Comparison of ENCODE assay signal across 8 mouse cellular contexts in the genomic region with DNA sequence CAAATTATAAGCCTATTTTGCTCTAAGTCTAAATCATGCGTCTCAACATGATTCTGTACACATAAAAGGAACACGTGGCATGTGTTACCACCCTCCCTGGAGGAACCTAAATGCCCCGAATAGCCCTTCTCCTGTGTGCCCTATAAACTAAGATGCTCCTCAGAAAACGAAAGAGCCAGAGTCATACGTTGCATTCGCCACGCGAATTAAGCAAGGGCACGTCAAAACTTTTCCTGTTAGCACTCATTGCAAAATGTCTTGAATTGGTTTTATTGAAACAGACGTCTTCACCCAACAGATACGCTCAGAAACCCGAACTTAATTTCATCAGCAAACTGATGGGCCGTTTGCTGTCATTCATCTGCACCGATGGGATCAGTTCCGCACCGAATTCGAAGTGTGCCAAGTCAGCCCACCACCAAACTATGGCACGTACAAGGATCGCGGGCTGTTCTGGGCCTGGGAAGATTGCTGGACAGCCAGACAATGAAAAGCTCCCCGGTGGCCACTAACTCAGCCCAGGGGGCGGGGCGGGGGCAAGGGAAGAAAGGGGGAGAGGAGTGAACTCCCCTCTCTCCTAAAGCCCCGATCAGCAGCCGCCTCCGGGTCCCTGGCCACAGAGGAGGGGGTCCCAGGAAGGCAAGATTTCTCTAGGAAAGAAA. TPM values are rescaled to one million over a fixed set of nuclear protein-coding genes. Genes with fewer than 3 reads are reported as not detected.
A peak's percentile ranks its signal among the peaks of the same experiment; 100 is the strongest.
DNase-seq lines count a peak whose midpoint lies in the region; ATAC-seq and TF ChIP-seq lines count a peak whose summit lies in the region.

No protein-coding gene starts in this region.

- H3K27ac ChIP-seq in embryonic facial prominence, embryonic 14.5 days (replicated peaks; ENCODE audit: low read depth, low read length): peak overlapping the region; percentile 88
- H3K27ac ChIP-seq in hindbrain, embryonic 11.5 days (ENCODE audit: low read depth, low read length): peak overlapping the region; percentile 68
- no peak overlapping the region for H3K27ac ChIP-seq in liver, embryonic 11.5 days (ENCODE audit: low read depth, low read length)
- H3K27ac ChIP-seq in neural tube, embryonic 14.5 days (ENCODE audit: low read depth, low read length): peak overlapping the region; percentile 86

- DNase-seq in 416B (ENCODE audit: low read depth) (peak; percentile 74), G1E (ENCODE audit: low spot score) (no peak)
- DNase-seq in embryonic facial prominence, embryonic 14.5 days (ENCODE audit: low spot score): peak; percentile 54
- peak; percentile 75 for DNase-seq in hindbrain, embryonic 11.5 days (ENCODE audit: low spot score)
- DNase-seq in liver, embryonic 11.5 days (ENCODE audit: low spot score): peak; percentile 65
- no peak for DNase-seq in frontal cortex, adult 2 months (ENCODE audit: extremely low spot score in 1 of 2, low spot score in 1 of 2)
- DNase-seq in layer of hippocampus, adult 11-12 months (ENCODE audit: low spot score): no peak

- no peaks in the 10 kb centered on the region for H3K36me3 ChIP-seq in G1E (replicated peaks)
- no peaks in the 10 kb centered on the region for H3K36me3 ChIP-seq in embryonic facial prominence, embryonic 14.5 days (ENCODE audit: control insufficient read depth, insufficient read depth, low read length)
- no peaks in the 10 kb centered on the region for H3K36me3 ChIP-seq in hindbrain, embryonic 11.5 days (ENCODE audit: control insufficient read depth, insufficient read depth, low read length)
- no peaks in the 10 kb centered on the region for H3K36me3 ChIP-seq in liver, embryonic 11.5 days (ENCODE audit: control insufficient read depth, insufficient read depth, low read length)
- H3K36me3 ChIP-seq in neural tube, embryonic 14.5 days (ENCODE audit: control insufficient read depth, insufficient read depth, low read length): no peaks in the 10 kb centered on the region

- peak overlapping the region; percentile 91 for H3K9ac ChIP-seq in embryonic facial prominence, embryonic 14.5 days (ENCODE audit: low read depth, low read length)
- H3K9ac ChIP-seq in hindbrain, embryonic 11.5 days (ENCODE audit: low read depth, low read length): peak overlapping the region; percentile 62
- peak overlapping the region; percentile 72 for H3K9ac ChIP-seq in liver, embryonic 11.5 days (ENCODE audit: low read depth, low read length)
- peak overlapping the region; percentile 72 for H3K9ac ChIP-seq in neural tube, embryonic 14.5 days (replicated peaks; ENCODE audit: low read depth, low read length)

- peak overlapping the region; percentile 73 for H3K4me2 ChIP-seq in embryonic facial prominence, embryonic 14.5 days (ENCODE audit: low read depth, low read length)
- peak overlapping the region; percentile 88 for H3K4me2 ChIP-seq in hindbrain, embryonic 11.5 days (replicated peaks; ENCODE audit: low read depth, low read length)
- H3K4me2 ChIP-seq in liver, embryonic 11.5 days: peak overlapping the region; percentile 100
- H3K4me2 ChIP-seq in neural tube, embryonic 14.5 days (ENCODE audit: low read depth, low read length): peak overlapping the region; percentile 96

- peak overlapping the region; percentile 80 for H3K4me3 ChIP-seq in G1E (ENCODE audit: low read depth, low read length)
- peak overlapping the region; percentile 88 for H3K4me3 ChIP-seq in embryonic facial prominence, embryonic 14.5 days (ENCODE audit: low read depth, low read length)
- H3K4me3 ChIP-seq in hindbrain, embryonic 11.5 days (ENCODE audit: low read depth, low read length): peak overlapping the region; percentile 72
- peak overlapping the region; percentile 83 for H3K4me3 ChIP-seq in liver, embryonic 11.5 days (ENCODE audit: low read depth, low read length)
- peak overlapping the region; percentile 87 for H3K4me3 ChIP-seq in neural tube, embryonic 14.5 days (ENCODE audit: low read depth, low read length)

- peaks cover 22% of the 10 kb centered on the region for H3K27me3 ChIP-seq in G1E (ENCODE audit: insufficient read depth, low read length)
- no peaks in the 10 kb centered on the region for H3K27me3 ChIP-seq in embryonic facial prominence, embryonic 14.5 days (replicated peaks; ENCODE audit: control insufficient read depth, insufficient read depth, low read length)
- no peaks in the 10 kb centered on the region for H3K27me3 ChIP-seq in hindbrain, embryonic 11.5 days (ENCODE audit: control insufficient read depth, insufficient read depth, low read length)
- H3K27me3 ChIP-seq in liver, embryonic 11.5 days (replicated peaks; ENCODE audit: control insufficient read depth, insufficient read depth, low read length): no peaks in the 10 kb centered on the region; the same call in 1 of the 2 replicates
- H3K27me3 ChIP-seq in neural tube, embryonic 14.5 days (ENCODE audit: control insufficient read depth, insufficient read depth, low read length): no peaks in the 10 kb centered on the region

- H3K9me3 ChIP-seq in G1E (replicated peaks): no peaks in the 10 kb centered on the region
- no peaks in the 10 kb centered on the region for H3K9me3 ChIP-seq in embryonic facial prominence, embryonic 14.5 days (ENCODE audit: control insufficient read depth, low read length)
- H3K9me3 ChIP-seq in hindbrain, embryonic 11.5 days (ENCODE audit: control insufficient read depth, low read length): no peaks in the 10 kb centered on the region
- H3K9me3 ChIP-seq in liver, embryonic 11.5 days (ENCODE audit: control insufficient read depth, low read length): no peaks in the 10 kb centered on the region
- H3K9me3 ChIP-seq in neural tube, embryonic 14.5 days (ENCODE audit: control insufficient read depth, low read length): no peaks in the 10 kb centered on the region

- ATAC-seq in G1E (ENCODE audit: extremely low read depth, insufficient number of reproducible peaks, low FRiP score, poor library complexity, severe bottlenecking): no peak
- ATAC-seq in embryonic facial prominence, embryonic 14.5 days (ENCODE audit: low read depth): 0 out of 2 replicates have a peak, but pooled peaks have one; percentile 1
- ATAC-seq in hindbrain, embryonic 11.5 days (ENCODE audit: low FRiP score): peak; percentile 60
- ATAC-seq in liver, embryonic 11.5 days (replicated peaks; ENCODE audit: low FRiP score): no peak
- no peak for ATAC-seq in neural tube, embryonic 14.5 days (ENCODE audit: low read depth)

- WGBS in embryonic facial prominence, embryonic 14.5 days: 1% methylated on average over 26 of the region's 26 CpGs
- 2% methylated on average over 25 of the region's 26 CpGs for WGBS in hindbrain, embryonic 11.5 days
- WGBS in liver, embryonic 11.5 days: 3% methylated on average over 26 of the region's 26 CpGs
- under 1% methylated on average over 26 of the region's 26 CpGs for WGBS in neural tube, embryonic 14.5 days

- H3K4me1 ChIP-seq in G1E (ENCODE audit: insufficient read depth, low read depth, low read length): peaks cover 32% of the 10 kb centered on the region
- H3K4me1 ChIP-seq in embryonic facial prominence, embryonic 14.5 days (ENCODE audit: control insufficient read depth, insufficient read depth, low read length): peaks cover 27% of the 10 kb centered on the region
- no peaks in the 10 kb centered on the region; the same call in 1 of the 2 replicates for H3K4me1 ChIP-seq in hindbrain, embryonic 11.5 days (replicated peaks; ENCODE audit: control insufficient read depth, insufficient read depth, low read length)
- H3K4me1 ChIP-seq in liver, embryonic 11.5 days (replicated peaks; ENCODE audit: control insufficient read depth, insufficient read depth, low read length): peaks cover 11% of the 10 kb centered on the region
- H3K4me1 ChIP-seq in neural tube, embryonic 14.5 days (ENCODE audit: control insufficient read depth, insufficient read depth, low read length): peaks cover 9% of the 10 kb centered on the region

- TF ChIP-seq CTCF in G1E (IDR thresholded peaks at IDR 0.05; ENCODE audit: low read depth, low read length): no peak

RNA-seq across cellular contexts. Expression of a gene that starts 1.2 kb away (rescaled TPM):
- total RNA-seq in G1E (2014; fragmentation: Nextera tagmentation): 4.4 TPM in 2 replicates
- total RNA-seq in G1E (2017): 5.0 and 6.0 TPM in 2 replicates
- polyA plus RNA-seq in G1E (2012): 4.8 TPM in 2 replicates
- 63.8 and 70.2 TPM in 2 replicates for polyA plus RNA-seq in embryonic facial prominence, embryonic 14.5 days (2014; fragmentation: Nextera tagmentation; extraction: Ambion mirVana)
- 40.0 and 45.2 TPM in 2 replicates for polyA plus RNA-seq in hindbrain, embryonic 11.5 days (2014; fragmentation: Nextera tagmentation; extraction: Ambion mirVana)
- 11.8 and 12.0 TPM in 2 replicates for polyA plus RNA-seq in liver, embryonic 11.5 days (2014; fragmentation: Nextera tagmentation; extraction: Ambion mirVana)
- 23.5 and 34.7 TPM in 2 replicates for polyA plus RNA-seq in neural tube, embryonic 14.5 days (2014; fragmentation: Nextera tagmentation; extraction: Ambion mirVana)
- polyA plus RNA-seq in frontal cortex, adult 2 months (2012; rRNA removed): 9.2 and 9.8 TPM in 2 replicates

RNA-seq across cellular contexts. Expression of a gene that starts 9.0 kb away (rescaled TPM):
- total RNA-seq in G1E (2014; fragmentation: Nextera tagmentation) (24.5 and 29.9 TPM in 2 replicates), G1E (2017) (23.9 and 25.0 TPM in 2 replicates)
- 22.8 and 28.1 TPM in 2 replicates for polyA plus RNA-seq in G1E (2012)
- polyA plus RNA-seq in embryonic facial prominence, embryonic 14.5 days (2014; fragmentation: Nextera tagmentation; extraction: Ambion mirVana): 113 and 124 TPM in 2 replicates
- polyA plus RNA-seq in hindbrain, embryonic 11.5 days (2014; fragmentation: Nextera tagmentation; extraction: Ambion mirVana): 113 and 116 TPM in 2 replicates
- 91.2 and 91.9 TPM in 2 replicates for polyA plus RNA-seq in liver, embryonic 11.5 days (2014; fragmentation: Nextera tagmentation; extraction: Ambion mirVana)
- 114 and 116 TPM in 2 replicates for polyA plus RNA-seq in neural tube, embryonic 14.5 days (2014; fragmentation: Nextera tagmentation; extraction: Ambion mirVana)
- polyA plus RNA-seq in frontal cortex, adult 2 months (2012; rRNA removed): 20.9 and 31.4 TPM in 2 replicates

Comparison
In these comparisons a context has a peak if more than half of its experiments do, and no peak if none do; other contexts are left out.
1. DNase-seq: peak in 416B (single experiment), embryonic facial prominence, embryonic 14.5 days (single experiment), hindbrain, embryonic 11.5 days (single experiment) and liver, embryonic 11.5 days (single experiment); none in G1E (single experiment), frontal cortex, adult 2 months (0 of 2) and layer of hippocampus, adult 11-12 months (single experiment).
2. ATAC-seq: peak in embryonic facial prominence, embryonic 14.5 days (single experiment) and hindbrain, embryonic 11.5 days (single experiment); none in G1E (single experiment), liver, embryonic 11.5 days (single experiment) and neural tube, embryonic 14.5 days (single experiment).
3. Peak in every context shown above with its lines, with median percentiles within 50 percentile points of each other: H3K4me3 ChIP-seq, H3K4me2 ChIP-seq and H3K9ac ChIP-seq.